Mouse (Mus musculus) layer of hippocampus, postnatal 36 days (tissue): ENCODE results near the gene Scgb1b10. TPM values are rescaled to one million over a fixed set of nuclear protein-coding genes. Genes with fewer than 3 reads are reported as not detected.
"Not testable (repeated sequence)": the region's sequence is repeated elsewhere in the genome, so short reads cannot be mapped to it uniquely, and the experiment has no call there.

ENCODE experiments used
- DNase-seq, 2 experiments: peaks; one replicate each; pipeline ENCODE4 v3.0.0; 2022
- total RNA-seq, 2 experiments: library from RNA; stranded (reverse); gene quantifications; 2 replicates each; pipeline ENCODE4 v1.2.3; 2021

The Scgb1b10 gene
- not detected for total RNA-seq

- DNase-seq = not testable (repeated sequence)
These were observed at the start of gene Scgb1b10 for GRCm38 (mm10) chr7:32100553-32100952. TSS of gene Scgb1b10 (plus strand) at chr7:32100853.

Other genes starting within 250 kb of the Scgb1b10 start
- not detected for gene Scgb2b11, start 110.3 kb downstream of the Scgb1b10 start, total RNA-seq
- gene Scgb1b11, start 122.0 kb downstream of the Scgb1b10 start, total RNA-seq = not detected
- gene Scgb2b12, start 226.4 kb downstream of the Scgb1b10 start, total RNA-seq = not detected
- gene Scgb1b12, start 233.3 kb downstream of the Scgb1b10 start, total RNA-seq = not detected